Mouse (Mus musculus) limb, embryonic 14.5 days (tissue): Measurements from ENCODE around the gene Plcl2. TPM values are rescaled to one million over a fixed set of nuclear protein-coding genes. Genes with fewer than 3 reads are reported as not detected.
A peak's percentile ranks its signal among the peaks of the same experiment; 100 is the strongest.
"Not testable (repeated sequence)": the region's sequence is repeated elsewhere in the genome, so short reads cannot be mapped to it uniquely, and the experiment has no call there.

Source experiments
- ATAC-seq: fragments of 200-750 bp; cut with Nextera tagmentation; 2 replicates; pipeline ENCODE4 v1.8.0; 2017; ENCODE audit warnings: low read depth, moderate number of reproducible peaks, moderate TSS enrichment; ENCODE audit not compliant: low FRiP score
- DNase-seq: peaks from one replicate; pipeline ENCODE4 v3.0.0-alpha.2; 2015; ENCODE audit warnings: low spot score
- H3K27ac ChIP-seq: fragments of 300-500 bp; sonication (generic); replicated peaks from 2 replicates; pipeline ENCODE4 v1.5.1; 2014; ENCODE audit warnings: low read depth, mild to moderate bottlenecking, low read length, moderate library complexity, mixed read lengths
- H3K27me3 ChIP-seq: fragments of 300-500 bp; sonication (generic); 2 replicates; pipeline ENCODE4 v1.6.1; 2014; ENCODE audit warnings: low read length, mixed read lengths; ENCODE audit not compliant: control insufficient read depth, insufficient read depth
- H3K36me3 ChIP-seq: fragments of 300-500 bp; sonication (generic); 2 replicates; pipeline ENCODE4 v1.6.1; 2014; ENCODE audit warnings: mild to moderate bottlenecking, low read length, moderate library complexity, mixed read lengths; ENCODE audit not compliant: control insufficient read depth, insufficient read depth
- H3K4me1 ChIP-seq: fragments of 300-500 bp; sonication (generic); 2 replicates; pipeline ENCODE4 v1.6.1; 2014; ENCODE audit warnings: antibody characterized with exemption, low read length, mixed read lengths; ENCODE audit not compliant: control insufficient read depth, insufficient read depth
- H3K4me2 ChIP-seq: fragments of 300-500 bp; sonication (generic); replicated peaks from 2 replicates; pipeline ENCODE4 v1.6.1; 2014; ENCODE audit warnings: low read depth, mild to moderate bottlenecking, low read length, moderate library complexity; ENCODE audit not compliant: severe bottlenecking
- H3K4me3 ChIP-seq: fragments of 300-500 bp; sonication (generic); replicated peaks from 2 replicates; pipeline ENCODE4 v1.5.1; 2014; ENCODE audit warnings: low read length
- H3K9ac ChIP-seq: fragments of 300-500 bp; sonication (generic); 2 replicates; pipeline ENCODE4 v1.6.1; 2014; ENCODE audit warnings: mild to moderate bottlenecking, low read depth, low read length, moderate library complexity; ENCODE audit not compliant: severe bottlenecking
- H3K9me3 ChIP-seq: fragments of 300-500 bp; sonication (generic); 2 replicates; pipeline ENCODE4 v1.6.1; 2016; ENCODE audit warnings: low read length; ENCODE audit not compliant: control insufficient read depth
- POLR2A ChIP-seq: fragments of 200-500 bp; IDR thresholded peaks from 2 replicates; pipeline ENCODE4 v1.8.0; 2012; ENCODE audit warnings: inconsistent platforms, mild to moderate bottlenecking, moderate library complexity, borderline replicate concordance; ENCODE audit not compliant: insufficient read depth, insufficient read length; ENCODE audit errors: extremely low read depth
- WGBS: fragments of 180-500 bp; shearing (Covaris S2); extraction: QIAGEN DNeasy Blood & Tissue Kit; methylation state at CpG from one replicate; pipeline ENCODE4 v1.1.7; 2014; 5-methylcytosine and 5-hydroxymethylcytosine counted together
- polyA plus RNA-seq, 2 experiments: library from polyadenylated mRNA; depleted of rRNA in 1 of 2; stranded (reverse) in 1 of 2; unstranded in 1 of 2; fragments of >200 nt; fragmentation: Nextera tagmentation in 1 of 2; extraction: Ambion mirVana in 1 of 2; gene quantifications; 2 replicates each; pipeline versions ENCODE4 v1.2.1 to v1.2.3; 2012 to 2014

Gene Plcl2
- polyA plus RNA-seq, 2 experiments: 4.9 to 6.7 TPM

GRCm38 (mm10) chr17:50687670-50688069, 178.5 kb downstream of the Plcl2 start:
- Histone ChIP-seq H3K27ac (no peak overlapping the region), H3K36me3 (no peaks in the 10 kb centered on the region), H3K9me3 (no peaks in the 10 kb centered on the region), H3K4me2 (no peak overlapping the region), H3K9ac (no peak overlapping the region), H3K4me1 (no peaks in the 10 kb centered on the region), H3K27me3 (no peaks in the 10 kb centered on the region), H3K4me3 (no peak overlapping the region)
- DNase-seq (no peak), ATAC-seq (no peak)
- TF ChIP-seq POLR2A: no peak
- WGBS: 71% methylated on average over 10 of the region's 10 CpGs

DNA sequence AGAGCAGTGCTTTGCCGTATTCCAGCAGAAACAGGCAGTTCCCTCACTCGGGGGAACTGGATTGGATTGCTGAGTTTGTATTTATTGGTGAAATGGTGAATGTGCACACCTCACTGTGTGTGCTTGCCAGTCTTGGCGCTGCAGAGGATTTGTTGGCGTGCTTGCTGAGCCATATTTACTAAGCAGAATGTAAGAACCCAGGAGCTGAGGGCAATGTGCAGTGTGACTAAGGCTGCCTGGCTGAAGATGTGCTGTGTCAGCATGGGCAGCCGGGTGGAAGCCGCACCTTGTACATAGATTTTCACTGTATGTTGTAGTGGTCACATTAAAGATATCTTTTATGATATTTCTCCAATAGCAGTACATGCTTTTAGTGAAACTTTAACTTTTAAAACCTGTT, 178.9 kb downstream of the Plcl2 start:
- Histone ChIP-seq H3K4me2 (no peak overlapping the region), H3K9ac (no peak overlapping the region), H3K27me3 (no peaks in the 10 kb centered on the region), H3K4me3 (no peak overlapping the region), H3K27ac (no peak overlapping the region), H3K9me3 (no peaks in the 10 kb centered on the region), H3K36me3 (no peaks in the 10 kb centered on the region), H3K4me1 (no peaks in the 10 kb centered on the region)
- no peak for TF ChIP-seq POLR2A
- ATAC-seq (no peak), DNase-seq (no peak)
- 70% methylated on average over 6 of the region's 6 CpGs for WGBS

DNA sequence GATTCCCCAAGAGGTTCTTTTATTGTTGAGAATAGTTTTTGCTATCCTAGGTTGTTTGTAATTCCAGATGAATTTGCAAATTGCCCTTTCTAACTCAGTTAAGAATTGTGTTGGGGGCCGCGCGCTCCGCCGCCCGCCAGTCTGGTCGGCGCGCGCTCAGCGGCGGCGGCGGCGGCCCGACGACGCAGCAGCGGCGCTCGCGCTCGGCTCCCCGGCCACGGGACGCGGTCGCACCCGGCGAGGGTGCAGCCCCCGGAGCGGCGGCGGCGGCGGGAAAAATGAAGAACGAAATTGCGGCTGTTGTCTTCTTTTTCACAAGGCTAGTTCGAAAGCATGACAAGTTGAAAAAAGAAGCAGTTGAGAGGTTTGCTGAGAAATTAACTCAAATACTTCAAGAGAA, 189.2 kb downstream of the Plcl2 start:
- WGBS: 2% methylated on average over 32 of the region's 39 CpGs
- DNase-seq, H3K27me3 ChIP-seq, H3K4me1 ChIP-seq, H3K27ac ChIP-seq, H3K9ac ChIP-seq, H3K36me3 ChIP-seq, ATAC-seq, H3K9me3 ChIP-seq: not testable (repeated sequence)
- Histone ChIP-seq H3K4me2 (peak overlapping the region; percentile 31; the same call in 1 of the 2 replicates), H3K4me3 (peak overlapping the region; percentile 8; the same call in 1 of the 2 replicates)

- no peaks in the 10 kb centered on the region for H3K36me3 ChIP-seq
- ATAC-seq: no peak
- TF ChIP-seq POLR2A: no peak
- no peaks in the 10 kb centered on the region for H3K9me3 ChIP-seq
- no peak overlapping the region for H3K27ac ChIP-seq
- 54% methylated on average over 7 of the region's 7 CpGs for WGBS
- no peaks in the 10 kb centered on the region for H3K27me3 ChIP-seq
- DNase-seq: no peak
- H3K4me3 ChIP-seq: no peak overlapping the region
- no peak overlapping the region for H3K9ac ChIP-seq
- no peak overlapping the region for H3K4me2 ChIP-seq
- H3K4me1 ChIP-seq: no peaks in the 10 kb centered on the region
Measured at GRCm38 (mm10) chr17:50710497-50711222, 201.5 kb downstream of the Plcl2 start.

- ATAC-seq: no peak
- Histone ChIP-seq H3K36me3 (no peaks in the 10 kb centered on the region), H3K4me2 (no peak overlapping the region), H3K4me1 (no peaks in the 10 kb centered on the region; the same call in 1 of the 2 replicates), H3K9me3 (no peaks in the 10 kb centered on the region), H3K4me3 (no peak overlapping the region), H3K27me3 (no peaks in the 10 kb centered on the region), H3K27ac (no peak overlapping the region), H3K9ac (no peak overlapping the region)
- 83% methylated on average over 5 of the region's 5 CpGs for WGBS
- no peak for DNase-seq
- no peak for TF ChIP-seq POLR2A
Measured at GRCm38 (mm10) chr17:50717586-50717985, 208.4 kb downstream of the Plcl2 start.
